Mouse (Mus musculus): Measurements from ENCODE around the gene Cyp26b1. TPM values are rescaled to one million over a fixed set of nuclear protein-coding genes. Genes with fewer than 3 reads are reported as not detected.

The Cyp26b1 gene
- total RNA-seq, 1 experiment from 2014 or later = not detected

- ATAC-seq (replicated peaks; ENCODE audit: insufficient number of reproducible peaks, low FRiP score, low TSS enrichment, poor library complexity, severe bottlenecking) = no peak
Observed at GRCm38 (mm10) chr6:84588895-84589652, 4.6 kb downstream of the Cyp26b1 start.

DNA sequence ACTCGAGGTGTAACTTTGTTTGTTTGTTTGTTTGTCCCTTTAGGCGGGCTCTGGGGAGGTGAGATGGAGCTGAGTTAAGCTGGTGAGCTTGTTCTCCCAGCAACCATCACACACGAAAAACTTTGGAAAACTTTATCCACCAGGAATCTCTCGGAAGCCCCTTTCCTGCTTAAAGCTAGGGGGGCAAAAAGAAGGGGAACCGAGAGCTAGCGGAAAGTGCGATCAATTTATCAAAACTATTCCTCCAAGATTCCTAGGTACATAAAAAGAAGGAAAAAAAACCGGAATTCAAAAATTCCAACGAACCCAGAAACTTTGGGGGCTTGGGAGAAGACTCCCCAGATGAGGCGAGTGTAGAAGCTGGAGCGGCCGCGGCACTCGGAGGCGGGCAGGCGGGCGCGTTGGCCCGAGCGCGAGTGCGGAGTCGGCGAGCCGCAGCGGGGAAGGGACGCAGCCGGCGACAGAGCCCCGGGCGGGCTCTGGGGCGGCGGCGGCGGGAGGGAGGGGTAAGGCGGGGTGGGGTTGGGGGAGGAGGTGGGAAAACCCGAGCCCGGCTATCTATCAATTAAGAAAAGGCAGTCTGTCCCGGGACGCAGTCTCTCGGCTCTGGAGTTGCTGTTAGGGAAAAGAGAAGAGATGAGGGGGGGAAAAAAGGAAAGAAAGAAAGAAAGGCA lies 5.3 kb downstream of the Cyp26b1 start:
- ATAC-seq (replicated peaks; ENCODE audit: insufficient number of reproducible peaks, low FRiP score, low TSS enrichment, poor library complexity, severe bottlenecking) = no peak

GRCm38 (mm10) chr6:84587471-84588101 lies 6.1 kb downstream of the Cyp26b1 start:
- no peak for ATAC-seq (replicated peaks; ENCODE audit: insufficient number of reproducible peaks, low FRiP score, low TSS enrichment, poor library complexity, severe bottlenecking)

GRCm38 (mm10) chr6:84586551-84587200 lies 7.0 kb downstream of the Cyp26b1 start:
- no peak for ATAC-seq (replicated peaks; ENCODE audit: insufficient number of reproducible peaks, low FRiP score, low TSS enrichment, poor library complexity, severe bottlenecking)

GRCm38 (mm10) chr6:84585686-84586300 lies 7.9 kb downstream of the Cyp26b1 start:
- ATAC-seq (replicated peaks; ENCODE audit: insufficient number of reproducible peaks, low FRiP score, low TSS enrichment, poor library complexity, severe bottlenecking) = no peak

DNA sequence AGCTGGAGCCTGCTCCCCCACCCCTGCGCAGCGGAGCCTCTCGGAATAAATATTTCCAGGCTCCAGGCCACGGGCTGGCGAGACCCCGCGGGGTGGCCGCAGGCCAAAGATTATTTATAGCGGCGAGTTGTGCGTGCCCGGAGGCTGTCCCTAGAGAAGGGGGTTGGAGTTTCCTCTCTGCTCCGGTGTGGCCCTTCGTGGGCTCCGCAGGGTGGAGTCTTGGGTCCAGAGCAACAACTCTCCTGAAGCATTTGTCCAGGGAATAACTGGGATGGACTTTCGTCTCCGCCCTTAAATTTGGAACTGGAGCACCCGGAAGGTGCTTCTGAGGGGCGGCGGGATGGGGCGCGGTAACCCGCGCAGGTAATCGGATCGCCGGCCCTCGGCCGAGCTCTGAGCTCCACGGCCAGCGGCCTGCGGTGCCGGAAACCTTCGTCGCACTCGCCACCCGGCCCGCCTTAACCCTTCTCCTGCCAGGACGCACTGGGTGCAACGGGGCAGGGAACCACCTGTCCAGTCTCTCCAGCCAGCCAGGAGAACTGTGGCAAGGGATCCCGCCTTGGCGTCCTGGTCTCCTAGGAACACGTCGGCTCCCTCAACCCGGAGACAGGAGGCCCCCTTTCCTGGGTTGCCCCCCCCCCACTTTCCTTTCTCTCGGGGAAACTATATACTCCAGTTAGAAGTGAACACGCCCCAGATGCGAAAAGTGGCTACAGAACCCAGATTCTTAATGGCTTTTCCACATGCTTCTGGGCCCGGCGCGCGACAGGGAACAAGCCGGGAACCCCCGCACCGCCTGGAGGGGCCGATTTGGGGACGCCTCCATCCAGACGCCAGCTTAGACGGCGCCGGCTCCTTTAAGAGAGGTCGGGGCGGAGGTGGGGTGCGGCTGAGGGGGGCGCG lies 8.7 kb downstream of the Cyp26b1 start:
- ATAC-seq (replicated peaks; ENCODE audit: insufficient number of reproducible peaks, low FRiP score, low TSS enrichment, poor library complexity, severe bottlenecking) = no peak

DNA sequence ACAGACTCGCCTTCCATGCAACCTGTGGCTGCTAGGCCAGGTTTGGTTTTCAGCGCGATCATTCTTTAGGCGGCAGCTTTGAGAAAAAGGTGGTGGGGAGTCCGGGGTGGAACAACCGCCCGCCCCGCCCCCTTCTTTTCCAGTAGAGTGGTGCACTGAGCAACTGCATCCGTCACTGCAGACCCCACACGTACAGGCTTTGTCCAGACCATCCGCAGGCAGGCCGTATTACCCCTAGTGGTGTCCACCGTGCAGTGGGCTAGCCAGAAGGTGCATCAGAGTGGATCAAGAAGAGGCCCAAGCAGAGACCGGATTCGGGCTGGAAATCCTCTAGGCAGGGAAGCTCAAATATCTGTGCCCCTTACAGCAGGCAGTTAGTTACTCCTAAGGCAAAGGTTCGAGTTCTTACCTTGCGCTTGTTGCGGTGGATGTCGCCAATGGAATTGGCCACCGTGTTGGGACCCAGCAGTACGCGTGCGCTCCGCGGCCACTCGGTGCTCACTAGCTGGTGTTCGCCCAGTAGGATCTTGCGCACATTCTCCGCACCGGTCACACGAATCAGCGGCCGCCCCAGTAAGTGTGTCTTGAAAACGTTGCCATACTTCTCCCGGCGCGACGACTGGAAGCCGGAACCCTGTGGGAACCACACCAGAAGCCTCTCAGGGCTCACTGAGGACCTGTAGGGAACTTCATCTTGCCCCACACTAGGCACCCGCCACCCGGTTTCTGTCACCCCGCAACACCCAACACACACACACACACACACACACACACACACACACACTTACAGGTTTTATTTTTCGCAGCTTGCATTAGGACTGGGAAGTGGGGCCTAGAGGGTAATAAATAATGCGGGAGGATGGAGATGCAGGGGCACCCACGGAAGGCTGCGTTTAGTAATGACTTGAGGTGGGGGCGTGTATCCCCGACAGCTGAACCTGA lies 9.6 kb downstream of the Cyp26b1 start:
- ATAC-seq (replicated peaks; ENCODE audit: insufficient number of reproducible peaks, low FRiP score, low TSS enrichment, poor library complexity, severe bottlenecking) = no peak

DNA sequence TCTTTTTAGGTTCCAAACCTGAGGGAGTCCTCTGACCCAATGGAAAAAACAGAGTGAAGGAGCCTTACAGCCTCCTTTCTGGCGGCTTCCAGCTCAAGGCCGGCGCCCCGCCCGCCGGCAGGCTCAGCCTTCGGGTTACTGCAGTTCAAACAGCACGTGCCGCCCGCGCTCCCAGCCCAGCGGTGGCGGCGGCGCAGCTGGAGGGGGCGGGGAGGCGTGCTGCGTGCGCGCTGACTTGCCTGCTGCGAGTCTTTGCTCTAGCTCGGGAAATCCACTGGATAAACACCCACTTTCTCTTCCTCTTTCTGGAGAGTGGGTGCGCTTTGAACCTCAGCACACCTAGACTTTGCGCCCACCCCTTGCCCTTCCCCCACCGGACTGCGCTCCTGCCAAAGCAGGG lies 10.3 kb downstream of the Cyp26b1 start:
- no peak for ATAC-seq (replicated peaks; ENCODE audit: insufficient number of reproducible peaks, low FRiP score, low TSS enrichment, poor library complexity, severe bottlenecking)

- ATAC-seq (replicated peaks; ENCODE audit: insufficient number of reproducible peaks, low FRiP score, low TSS enrichment, poor library complexity, severe bottlenecking) = no peak
Observed at GRCm38 (mm10) chr6:84582826-84583225, 10.9 kb downstream of the Cyp26b1 start.

DNA sequence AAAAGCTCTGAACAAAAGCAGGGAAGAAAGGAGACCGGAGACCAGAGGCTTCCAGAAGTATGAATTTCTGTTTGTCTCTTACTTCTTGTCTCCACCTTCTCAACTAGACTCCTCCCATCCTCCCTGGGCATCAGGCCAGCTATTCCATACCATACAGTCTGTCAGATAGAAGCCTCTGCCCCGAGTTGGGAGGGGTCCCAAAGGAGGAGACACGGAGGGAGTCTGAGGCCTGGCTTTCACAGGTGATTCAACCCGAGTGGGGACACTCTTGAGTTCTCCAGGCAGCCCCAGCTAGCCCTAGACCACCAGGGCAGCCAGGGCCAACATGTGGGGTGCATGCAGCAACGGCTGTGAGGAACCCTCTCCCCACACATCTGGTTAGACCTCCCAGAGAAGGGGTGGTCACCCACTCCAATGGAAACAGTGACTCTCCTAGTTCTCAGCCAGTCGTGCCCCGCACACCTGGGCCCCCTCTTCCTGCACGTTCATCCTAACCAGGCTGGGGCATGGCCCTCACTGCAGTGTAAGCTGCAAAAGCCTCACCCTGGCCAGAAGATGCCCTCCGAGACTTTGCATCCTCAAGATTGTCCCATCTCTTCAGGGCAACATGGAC lies 11.8 kb downstream of the Cyp26b1 start:
- ATAC-seq (replicated peaks; ENCODE audit: insufficient number of reproducible peaks, low FRiP score, low TSS enrichment, poor library complexity, severe bottlenecking) = no peak

- no peak for ATAC-seq (replicated peaks; ENCODE audit: insufficient number of reproducible peaks, low FRiP score, low TSS enrichment, poor library complexity, severe bottlenecking)
Observed at GRCm38 (mm10) chr6:84580979-84581832, 12.5 kb downstream of the Cyp26b1 start.

DNA sequence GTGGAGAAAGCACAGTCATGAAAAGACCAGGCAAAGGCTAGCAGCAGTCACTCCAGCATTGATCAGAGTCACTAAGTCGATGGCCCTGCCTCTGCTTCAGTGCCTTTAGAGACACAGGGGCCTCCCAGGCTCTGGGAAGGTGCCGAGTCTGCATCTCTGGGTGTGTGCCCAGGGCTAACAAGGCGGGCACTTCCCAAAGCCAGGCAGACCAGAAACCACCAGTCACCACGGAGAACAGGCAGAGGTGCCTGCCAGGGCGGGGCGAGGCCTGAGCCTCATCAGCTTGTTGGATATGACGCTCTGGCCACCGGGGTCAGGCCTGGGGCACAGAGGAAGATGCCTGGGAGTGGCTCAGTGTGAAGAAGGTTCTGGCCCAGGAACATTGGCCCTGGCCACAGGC lies 14.2 kb downstream of the Cyp26b1 start:
- ATAC-seq (replicated peaks; ENCODE audit: insufficient number of reproducible peaks, low FRiP score, low TSS enrichment, poor library complexity, severe bottlenecking) = no peak

DNA sequence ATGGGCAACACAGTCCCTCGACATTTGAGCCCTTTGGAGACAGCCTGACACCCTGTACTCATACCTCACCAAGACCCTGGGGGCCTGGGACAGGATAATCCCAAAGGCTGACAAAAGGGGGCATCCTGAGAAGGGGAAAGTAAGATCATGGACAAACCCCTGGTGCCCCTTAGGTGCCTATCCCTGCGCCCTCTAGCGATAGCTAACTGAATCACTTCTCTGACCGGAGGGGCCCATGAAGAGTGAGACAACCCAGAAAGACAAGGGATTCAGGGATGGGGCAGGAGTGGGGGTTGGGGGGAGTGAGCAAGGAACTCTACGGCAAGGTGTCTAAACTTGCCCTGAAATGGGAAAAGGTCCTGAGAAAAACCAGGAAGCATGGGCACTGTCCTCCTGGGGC lies 14.8 kb downstream of the Cyp26b1 start:
- ATAC-seq (replicated peaks; ENCODE audit: insufficient number of reproducible peaks, low FRiP score, low TSS enrichment, poor library complexity, severe bottlenecking) = no peak

DNA sequence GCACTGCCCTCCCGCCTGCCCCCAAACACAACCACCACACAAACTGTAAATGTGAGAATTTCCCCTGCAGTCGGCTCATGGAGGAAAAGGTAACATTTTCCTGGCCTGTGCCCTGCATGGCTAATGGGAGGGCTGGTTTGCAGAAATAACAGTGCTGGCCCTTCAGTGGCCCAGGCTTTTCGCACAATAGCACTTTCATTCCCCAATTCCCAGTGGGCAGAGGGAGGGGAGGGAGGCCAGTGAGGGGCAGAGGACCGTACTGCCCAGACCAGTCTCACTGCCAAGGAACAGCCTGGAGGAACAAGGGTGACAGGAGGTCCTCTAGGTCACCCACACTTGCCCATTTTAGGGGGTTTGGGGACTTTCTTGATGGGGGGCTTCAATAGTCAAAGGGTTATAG lies 15.8 kb downstream of the Cyp26b1 start:
- ATAC-seq (replicated peaks; ENCODE audit: insufficient number of reproducible peaks, low FRiP score, low TSS enrichment, poor library complexity, severe bottlenecking) = no peak

DNA sequence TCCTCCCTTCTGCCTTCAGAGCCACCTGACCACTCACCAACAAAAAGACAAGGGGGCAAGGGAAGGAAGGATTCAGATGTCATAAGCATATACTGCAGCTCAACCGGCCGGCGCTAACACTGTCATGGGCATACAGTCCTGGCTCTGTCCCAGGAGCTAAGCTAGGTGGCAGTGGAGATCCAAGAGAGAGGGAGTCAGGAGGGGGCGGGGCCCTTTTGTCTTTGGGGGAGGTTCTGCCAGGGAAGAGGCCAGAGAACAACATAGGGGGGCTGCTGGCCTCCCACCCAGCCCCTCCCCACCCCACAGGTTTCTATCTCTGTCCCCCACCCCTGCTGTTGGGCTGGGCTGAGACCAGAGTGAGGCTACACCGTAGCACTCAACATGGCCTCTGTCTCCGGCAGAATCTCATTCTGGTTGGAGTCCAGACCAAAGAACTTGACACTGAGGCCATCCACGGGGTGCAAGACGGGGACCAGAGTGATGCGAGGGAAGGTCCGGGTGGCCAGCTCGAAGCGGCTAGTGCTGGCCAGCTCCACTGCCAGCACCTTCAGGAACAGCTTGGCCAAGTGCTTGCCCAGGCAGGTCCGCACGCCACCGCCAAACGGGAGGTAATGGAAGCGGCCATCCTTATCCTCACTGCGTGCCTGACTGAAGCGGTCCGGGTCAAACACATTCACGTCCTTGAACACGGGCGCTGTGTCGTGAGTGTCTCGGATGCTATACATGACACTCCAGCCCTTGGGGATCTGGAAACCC lies 19.6 kb downstream of the Cyp26b1 start:
- ATAC-seq (replicated peaks; ENCODE audit: insufficient number of reproducible peaks, low FRiP score, low TSS enrichment, poor library complexity, severe bottlenecking) = no peak

Measured in monocyte, adult 5-6 weeks (primary cell).